Comparison of ENCODE assay signal across 21 mouse cellular contexts in genomic region chr2:173775556-173775955, GRCm38 (mm10). TPM values are rescaled to one million over a fixed set of nuclear protein-coding genes. Genes with fewer than 3 reads are reported as not detected.
DNase-seq lines count a peak whose midpoint lies in the region; ATAC-seq and TF ChIP-seq lines count a peak whose summit lies in the region.
"Had no signal": no experiment of that assay in that cellular context is flagged by ENCODE, and none has a peak within 500 bp of the region (broad histone marks: within the 10 kb centered on the region; RNA-seq: fewer than 3 reads in every experiment).

No protein-coding gene starts in this region.

- peak overlapping the region; percentile 65 for H3K27ac ChIP-seq in heart, embryonic 10.5 days
- no peak overlapping the region for H3K27ac ChIP-seq in forebrain, embryonic 16.5 days (ENCODE audit: low read length)
- no peak overlapping the region for H3K27ac ChIP-seq in limb, embryonic 14.5 days (replicated peaks; ENCODE audit: low read depth, low read length)
- peak overlapping the region; percentile 85 for H3K27ac ChIP-seq in neural tube, embryonic 13.5 days (replicated peaks)
- H3K27ac ChIP-seq: lung, embryonic 15.5 days had no signal

- no peaks in the 10 kb centered on the region for H3K9me3 ChIP-seq in heart, embryonic 10.5 days
- H3K9me3 ChIP-seq in forebrain, embryonic 16.5 days (ENCODE audit: control insufficient read depth, low read length): no peaks in the 10 kb centered on the region
- H3K9me3 ChIP-seq in limb, embryonic 14.5 days (ENCODE audit: control insufficient read depth, low read length): no peaks in the 10 kb centered on the region
- no peaks in the 10 kb centered on the region for H3K9me3 ChIP-seq in neural tube, embryonic 13.5 days
- H3K9me3 ChIP-seq: lung, embryonic 15.5 days had no signal

- H3K4me3 ChIP-seq in heart, embryonic 10.5 days: no peak overlapping the region
- no peak overlapping the region for H3K4me3 ChIP-seq in forebrain, embryonic 16.5 days (replicated peaks; ENCODE audit: low read length)
- H3K4me3 ChIP-seq in limb, embryonic 14.5 days (replicated peaks; ENCODE audit: low read length): no peak overlapping the region
- no peak overlapping the region for H3K4me3 ChIP-seq in neural tube, embryonic 13.5 days
- H3K4me3 ChIP-seq: lung, embryonic 15.5 days had no signal

- no peaks in the 10 kb centered on the region for H3K27me3 ChIP-seq in heart, embryonic 10.5 days (ENCODE audit: insufficient read depth, poor library complexity, severe bottlenecking)
- no peaks in the 10 kb centered on the region for H3K27me3 ChIP-seq in forebrain, embryonic 16.5 days (replicated peaks; ENCODE audit: control insufficient read depth, insufficient read depth, low read length)
- no peaks in the 10 kb centered on the region for H3K27me3 ChIP-seq in limb, embryonic 14.5 days (ENCODE audit: control insufficient read depth, insufficient read depth, low read length)
- H3K27me3 ChIP-seq in neural tube, embryonic 13.5 days: no peaks in the 10 kb centered on the region
- H3K27me3 ChIP-seq: lung, embryonic 15.5 days had no signal

- no peak overlapping the region for H3K9ac ChIP-seq in forebrain, embryonic 16.5 days (replicated peaks; ENCODE audit: low read depth, low read length)
- H3K9ac ChIP-seq in limb, embryonic 14.5 days (ENCODE audit: low read depth, low read length, severe bottlenecking): 0 out of 2 replicates have a peak overlapping the region, but pooled peaks have one; percentile 7
- peak overlapping the region; percentile 41; the same call in 1 of the 2 replicates for H3K9ac ChIP-seq in neural tube, embryonic 13.5 days
- H3K9ac ChIP-seq: lung, embryonic 15.5 days had no signal

- TF ChIP-seq POLR2A in limb, embryonic 14.5 days (IDR thresholded peaks at IDR 0.05; ENCODE audit: borderline replicate concordance, extremely low read depth, insufficient read depth, insufficient read length): no peak

- peak; percentile 14; the same call in 1 of the 2 replicates for ATAC-seq in forebrain, embryonic 16.5 days
- no peak for ATAC-seq in limb, embryonic 14.5 days (ENCODE audit: low FRiP score, low read depth)
- peak; percentile 62; the same call in 1 of the 2 replicates for ATAC-seq in neural tube, embryonic 13.5 days (ENCODE audit: low read depth)
- no peak for ATAC-seq in inflammation-experienced regulatory T-cells, adult 6 months

- H3K4me1 ChIP-seq in heart, embryonic 10.5 days: peaks cover 93% of the 10 kb centered on the region
- H3K4me1 ChIP-seq in forebrain, embryonic 16.5 days (replicated peaks; ENCODE audit: control insufficient read depth, insufficient read depth, low read length): peaks cover 37% of the 10 kb centered on the region
- peaks cover 16% of the 10 kb centered on the region for H3K4me1 ChIP-seq in limb, embryonic 14.5 days (ENCODE audit: control insufficient read depth, insufficient read depth, low read length)
- H3K4me1 ChIP-seq in neural tube, embryonic 13.5 days (replicated peaks): peaks cover 90% of the 10 kb centered on the region
- H3K4me1 ChIP-seq: lung, embryonic 15.5 days had no signal

- DNase-seq in heart, embryonic 10.5 days (ENCODE audit: low spot score): no peak
- no peak for DNase-seq in heart, postnatal 25 days (ENCODE audit: low spot score)
- DNase-seq in limb, embryonic 14.5 days (ENCODE audit: low spot score): no peak
- no peak for DNase-seq in lung, postnatal 4 days
- no peak for DNase-seq in right cerebral cortex, adult 18-20 months
- DNase-seq: cerebellum, adult 2 months; gastrocnemius, postnatal 10 days; heart, postnatal 14 days; kidney, adult 2 months; thymus, postnatal 4 days had no signal

- H3K4me2 ChIP-seq in forebrain, embryonic 16.5 days (ENCODE audit: low read length): no peak overlapping the region
- H3K4me2 ChIP-seq in limb, embryonic 14.5 days (replicated peaks; ENCODE audit: low read depth, low read length, severe bottlenecking): no peak overlapping the region
- H3K4me2 ChIP-seq in neural tube, embryonic 13.5 days: no peak overlapping the region
- H3K4me2 ChIP-seq: liver, embryonic 11.5 days; lung, embryonic 15.5 days had no signal

- intact Hi-C loops in heart, postnatal 25 days (cut with DNase I): no loop called here

- H3K36me3 ChIP-seq in heart, embryonic 10.5 days: peaks cover 32% of the 10 kb centered on the region
- peaks cover 5% of the 10 kb centered on the region for H3K36me3 ChIP-seq in forebrain, embryonic 16.5 days (ENCODE audit: control insufficient read depth, insufficient read depth)
- peaks cover 41% of the 10 kb centered on the region for H3K36me3 ChIP-seq in limb, embryonic 14.5 days (ENCODE audit: control insufficient read depth, insufficient read depth, low read length)
- peaks cover 16% of the 10 kb centered on the region for H3K36me3 ChIP-seq in neural tube, embryonic 13.5 days

- WGBS in heart, embryonic 10.5 days: 48% methylated on average over 3 of the region's 3 CpGs
- WGBS in forebrain, embryonic 16.5 days: 38% methylated on average over 3 of the region's 3 CpGs
- 48% methylated on average over 3 of the region's 3 CpGs for WGBS in limb, embryonic 14.5 days
- 34% methylated on average over 3 of the region's 3 CpGs for WGBS in neural tube, embryonic 13.5 days

RNA-seq across cellular contexts. Expression of gene Vapb, which starts 38.2 kb away (rescaled TPM):
- polyA plus RNA-seq in heart, embryonic 10.5 days (2016; fragmentation: Nextera tagmentation; extraction: Ambion mirVana): 11.2 and 13.6 TPM in 2 replicates
- total RNA-seq in heart, postnatal 25 days (2021): 100 to 1,000 TPM; 128 TPM
- polyA plus RNA-seq in forebrain, embryonic 16.5 days (2015; fragmentation: Nextera tagmentation; extraction: Ambion mirVana): 14.4 and 20.3 TPM in 2 replicates
- polyA plus RNA-seq in limb, embryonic 14.5 days (2012; rRNA removed): 20.2 and 37.0 TPM in 2 replicates
- polyA plus RNA-seq in limb, embryonic 14.5 days (2014; fragmentation: Nextera tagmentation; extraction: Ambion mirVana): 14.6 and 15.2 TPM in 2 replicates
- polyA plus RNA-seq in neural tube, embryonic 13.5 days (2015; fragmentation: Nextera tagmentation; extraction: Ambion mirVana): 13.3 and 15.1 TPM in 2 replicates
- 1 to 10 TPM; 1.3 to 2.4 (median 1.7) TPM for polyA plus RNA-seq in inflammation-experienced regulatory T-cells, adult 6 months (2017; shearing (Covaris generic))

RNA-seq across cellular contexts. Expression of gene 1700010B08Rik, which starts 56.3 kb away (rescaled TPM):
- not detected in 2 replicates for polyA plus RNA-seq in heart, embryonic 10.5 days (2016; fragmentation: Nextera tagmentation; extraction: Ambion mirVana)
- total RNA-seq in heart, postnatal 25 days (2021): not detected
- not detected in 2 replicates for polyA plus RNA-seq in forebrain, embryonic 16.5 days (2015; fragmentation: Nextera tagmentation; extraction: Ambion mirVana)
- not detected in 2 replicates for polyA plus RNA-seq in limb, embryonic 14.5 days (2012; rRNA removed)
- not detected in 2 replicates for polyA plus RNA-seq in limb, embryonic 14.5 days (2014; fragmentation: Nextera tagmentation; extraction: Ambion mirVana)
- polyA plus RNA-seq in neural tube, embryonic 13.5 days (2015; fragmentation: Nextera tagmentation; extraction: Ambion mirVana): not detected in 2 replicates
- polyA plus RNA-seq in inflammation-experienced regulatory T-cells, adult 6 months (2017; shearing (Covaris generic)): not detected
- total RNA-seq: gastrocnemius, postnatal 10 days; heart, adult 8-10 months; heart, postnatal 14 days; left cerebral cortex, adult 18-20 months had no signal
- polyA plus RNA-seq: cerebellum, adult 2 months; cortical plate, adult 2 months; kidney, adult 2 months; large intestine, adult 2 months; liver, embryonic 11.5 days; lung, embryonic 15.5 days; small intestine, adult 2 months; stomach, embryonic 16.5 days had no signal

Comparison
In these comparisons a context has a peak if more than half of its experiments do, and no peak if none do; other contexts are left out.
1. H3K27ac ChIP-seq: peak in heart, embryonic 10.5 days (single experiment) and neural tube, embryonic 13.5 days (single experiment); none in forebrain, embryonic 16.5 days (single experiment) and limb, embryonic 14.5 days (single experiment).
2. ATAC-seq: peak in forebrain, embryonic 16.5 days (single experiment) and neural tube, embryonic 13.5 days (single experiment); none in limb, embryonic 14.5 days (single experiment) and inflammation-experienced regulatory T-cells, adult 6 months (single experiment).